Mouse (Mus musculus) liver, postnatal 0 days (tissue): ENCODE data around the gene Aldh1l2.

ENCODE experiments used
- CTCF ChIP-seq: sonication (generic); IDR thresholded peaks from 2 replicates; pipeline ENCODE4 v1.5.1; 2016; ENCODE audit warnings: antibody characterized with exemption, low read depth
- EP300 ChIP-seq: IDR thresholded peaks from 2 replicates; pipeline ENCODE4 v1.6.1; 2016; ENCODE audit warnings: antibody characterized with exemption, low read depth, mild to moderate bottlenecking

DNA sequence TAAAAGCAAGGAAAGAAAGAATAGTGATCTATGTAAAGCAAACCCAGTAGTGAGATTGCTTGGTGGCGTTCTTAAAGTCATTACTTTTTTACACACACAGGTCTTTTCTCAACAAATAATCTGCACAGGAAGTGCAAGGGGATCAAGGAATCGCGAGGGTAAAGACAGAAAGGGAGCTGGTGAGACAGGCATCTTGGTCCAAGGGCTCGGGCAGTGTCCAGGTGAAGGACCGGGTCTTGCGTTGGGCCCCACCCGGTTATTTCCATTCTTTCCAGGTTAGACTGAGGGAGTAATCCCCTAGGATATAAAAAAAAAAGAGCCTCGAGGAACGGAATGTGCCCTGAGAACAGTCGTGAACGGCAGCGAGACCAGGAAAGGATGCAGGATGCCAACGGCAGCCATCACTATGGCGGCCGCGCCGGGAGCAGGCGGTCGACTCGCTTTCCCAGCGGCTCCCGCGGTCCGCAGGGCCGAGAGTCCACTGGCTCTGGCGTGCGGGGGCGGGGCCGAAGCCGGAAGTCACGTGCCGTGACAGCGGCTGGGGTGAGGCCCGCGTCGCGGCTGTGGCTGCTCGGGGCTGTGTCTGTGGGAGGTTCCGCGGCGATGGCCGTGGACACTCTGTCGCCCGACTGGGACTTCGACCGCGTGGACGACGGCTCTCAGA lies 9.6 kb upstream of the Aldh1l2 start, which contains the start of gene Washc4:
- TF ChIP-seq CTCF (no peak), EP300 (no peak)
